Mouse (Mus musculus): Measurements from ENCODE around the gene Ccm2l. TPM values are rescaled to one million over a fixed set of nuclear protein-coding genes. Genes with fewer than 3 reads are reported as not detected.

Ccm2l gene
- total and polyA plus RNA-seq, 3 experiments, result not detected

- H3K27me3 ChIP-seq (ENCODE audit: control insufficient read depth in 1 of 2, insufficient read depth in 2 of 2, low read length in 2 of 2), result no peaks in the 10 kb centered on the region
- no peak overlapping the region for H3K4me3 ChIP-seq (ENCODE audit: control insufficient read depth in 1 of 2, insufficient read depth in 1 of 2, low read depth in 2 of 2, low read length in 2 of 2)
- DNase-seq (ENCODE audit: low read depth, low spot score), result no peak
- H3K9me3 ChIP-seq (replicated peaks; ENCODE audit: insufficient read depth, low read length), result no peaks in the 10 kb centered on the region
- no peak overlapping the region for H3K9ac ChIP-seq (ENCODE audit: control insufficient read depth, low read depth, low read length, poor library complexity, severe bottlenecking)
- no peaks in the 10 kb centered on the region for H3K79me2 ChIP-seq (ENCODE audit: control insufficient read depth, insufficient read depth, low read length, poor library complexity)
- H3K4me1 ChIP-seq (ENCODE audit: control insufficient read depth in 1 of 2, insufficient read depth in 2 of 2, low read length in 2 of 2), result no peaks in the 10 kb centered on the region
- no peaks in the 10 kb centered on the region for H3K36me3 ChIP-seq (ENCODE audit: control insufficient read depth in 1 of 2, insufficient read depth in 2 of 2, low read length in 2 of 2)
- no peak for TF ChIP-seq TCF12 (IDR thresholded peaks at IDR 0.05; ENCODE audit: low read depth, low read length)
- no peak for TF ChIP-seq CHD1 (IDR thresholded peaks at IDR 0.05; ENCODE audit: low read depth, low read length)
- TF ChIP-seq MAX (IDR thresholded peaks at IDR 0.05; ENCODE audit: low read length), result no peak
- TF ChIP-seq ETS1 (IDR thresholded peaks at IDR 0.05; ENCODE audit: low read depth, low read length), result no peak
- TF ChIP-seq TBP (IDR thresholded peaks at IDR 0.05; ENCODE audit: low read depth, low read length), result no peak
- TF ChIP-seq EP300 (IDR thresholded peaks at IDR 0.05; ENCODE audit: low read depth in 1 of 2, low read length in 2 of 2), result no peak
- no peak for TF ChIP-seq SIN3A (IDR thresholded peaks at IDR 0.05; ENCODE audit: low read length)
- no peak for TF ChIP-seq HCFC1 (IDR thresholded peaks at IDR 0.05; ENCODE audit: low read depth, low read length)
- TF ChIP-seq GATA1 (IDR thresholded peaks at IDR 0.05; ENCODE audit: low read depth, low read length), result no peak
- TF ChIP-seq CTCF (IDR thresholded peaks at IDR 0.05 in 2 of 3, conservative IDR thresholded peaks at IDR 0.05 in 1 of 3; ENCODE audit: control insufficient read depth in 1 of 3, insufficient read depth in 1 of 3, low read depth in 2 of 3, low read length in 3 of 3, poor library complexity in 1 of 3, severe bottlenecking in 1 of 3), result no peak
- no peak overlapping the region for H3K27ac ChIP-seq (ENCODE audit: control insufficient read depth, low read depth, low read length)
Measured at GRCm38 (mm10) chr2:153086166-153086565, 20.4 kb downstream of the Ccm2l start.

GRCm38 (mm10) chr2:153087091-153087490, 21.3 kb downstream of the Ccm2l start:
- no peaks in the 10 kb centered on the region for H3K27me3 ChIP-seq (ENCODE audit: control insufficient read depth in 1 of 2, insufficient read depth in 2 of 2, low read length in 2 of 2)
- no peak overlapping the region for H3K9ac ChIP-seq (ENCODE audit: control insufficient read depth, low read depth, low read length, poor library complexity, severe bottlenecking)
- DNase-seq (ENCODE audit: low read depth, low spot score), result no peak
- H3K79me2 ChIP-seq (ENCODE audit: control insufficient read depth, insufficient read depth, low read length, poor library complexity), result no peaks in the 10 kb centered on the region
- H3K4me3 ChIP-seq (ENCODE audit: control insufficient read depth in 1 of 2, insufficient read depth in 1 of 2, low read depth in 2 of 2, low read length in 2 of 2), result no peak overlapping the region
- H3K9me3 ChIP-seq (replicated peaks; ENCODE audit: insufficient read depth, low read length), result no peaks in the 10 kb centered on the region
- H3K4me1 ChIP-seq (ENCODE audit: control insufficient read depth in 1 of 2, insufficient read depth in 2 of 2, low read length in 2 of 2), result no peaks in the 10 kb centered on the region
- H3K27ac ChIP-seq (ENCODE audit: control insufficient read depth, low read depth, low read length), result no peak overlapping the region
- no peak for TF ChIP-seq USF2 (IDR thresholded peaks at IDR 0.05; ENCODE audit: borderline replicate concordance in 1 of 2, insufficient read depth in 1 of 2, low read depth in 1 of 2, low read length in 2 of 2)
- no peak for TF ChIP-seq CTCF (IDR thresholded peaks at IDR 0.05 in 2 of 3, conservative IDR thresholded peaks at IDR 0.05 in 1 of 3; ENCODE audit: control insufficient read depth in 1 of 3, insufficient read depth in 1 of 3, low read depth in 2 of 3, low read length in 3 of 3, poor library complexity in 1 of 3, severe bottlenecking in 1 of 3)
- TF ChIP-seq UBTF (IDR thresholded peaks at IDR 0.05; ENCODE audit: borderline replicate concordance, insufficient read depth, low read depth, low read length), result no peak
- TF ChIP-seq BHLHE40 (IDR thresholded peaks at IDR 0.05; ENCODE audit: borderline replicate concordance, low read depth, low read length), result no peak
- no peak for TF ChIP-seq GABPA (IDR thresholded peaks at IDR 0.05; ENCODE audit: low read depth, low read length)
- TF ChIP-seq EP300 (IDR thresholded peaks at IDR 0.05; ENCODE audit: low read depth in 1 of 2, low read length in 2 of 2), result no peak
- TF ChIP-seq GATA1 (IDR thresholded peaks at IDR 0.05; ENCODE audit: low read depth, low read length), result no peak
- TF ChIP-seq MAX (IDR thresholded peaks at IDR 0.05; ENCODE audit: low read length), result no peak
- TF ChIP-seq MEF2A (IDR thresholded peaks at IDR 0.05; ENCODE audit: extremely low read depth, insufficient replicate concordance, low read depth, low read length, poor library complexity, severe bottlenecking), result no peak
- TF ChIP-seq ELF1 (IDR thresholded peaks at IDR 0.05; ENCODE audit: low read depth, low read length), result no peak
- TF ChIP-seq ZKSCAN1 (IDR thresholded peaks at IDR 0.05; ENCODE audit: low read depth, low read length), result no peak
- no peak for TF ChIP-seq POLR2AphosphoS2 (IDR thresholded peaks at IDR 0.05; ENCODE audit: low read length)
- no peaks in the 10 kb centered on the region for H3K36me3 ChIP-seq (ENCODE audit: control insufficient read depth in 1 of 2, insufficient read depth in 2 of 2, low read length in 2 of 2)
